Mouse (Mus musculus) gastrocnemius, postnatal 10 days (tissue): Measurements from ENCODE around the gene Fbxw22. TPM values are rescaled to one million over a fixed set of nuclear protein-coding genes. Genes with fewer than 3 reads are reported as not detected.
"Not testable (repeated sequence)": the region's sequence is repeated elsewhere in the genome, so short reads cannot be mapped to it uniquely, and the experiment has no call there.

Source experiments
- DNase-seq: peaks from one replicate; pipeline ENCODE4 v3.0.0; 2021; ENCODE audit warnings: mixed read lengths
- long read RNA-seq, 2 experiments: library from polyadenylated mRNA; stranded (forward); transcript quantifications; one replicate each; pipeline ENCODE4 v2.0.0; 2021
- total RNA-seq, 2 experiments: library from RNA; stranded (reverse); gene quantifications; 2 replicates each; pipeline ENCODE4 v1.2.3; 2021

Fbxw22 gene
- total RNA-seq = not detected
- long read RNA-seq, experiment 1 = 0 reads
- long read RNA-seq, experiment 2 = 0 reads

GRCm38 (mm10) chr9:109404196-109404595 lies at the start of gene Fbxw22:
Fbxw22 (minus strand) TSS chr9:109404296.
- DNase-seq = not testable (repeated sequence)

GRCm38 (mm10) chr9:109449040-109449439 lies 44.9 kb upstream of the Fbxw22 start, which contains the start of gene Fbxw16:
Fbxw16 (minus strand) TSS chr9:109449140.
- no peak for DNase-seq

GRCm38 (mm10) chr9:109432956-109433355 lies 28.9 kb upstream of the Fbxw22 start:
- no peak for DNase-seq

- DNase-seq = not testable (repeated sequence)
These were observed 64.5 kb downstream of the Fbxw22 start, which contains the start of gene Fbxw28 for GRCm38 (mm10) chr9:109339559-109339958. Fbxw28 (minus strand) TSS chr9:109339659.

Other genes starting within 250 kb of the Fbxw22 start
- gene Fbxw21, start 242.3 kb downstream of the Fbxw22 start, total RNA-seq = not detected
- gene Fbxw13, start 208.3 kb downstream of the Fbxw22 start, total RNA-seq = not detected
- not detected for gene Fbxw20, start 169.5 kb downstream of the Fbxw22 start, total RNA-seq
- gene Fbxw14, start 116.6 kb downstream of the Fbxw22 start, total RNA-seq = not detected
- gene Fbxw28, start 64.6 kb downstream of the Fbxw22 start, total RNA-seq = not detected
- gene Fbxw16, start 44.8 kb upstream of the Fbxw22 start, total RNA-seq = not detected
- not detected for gene Fbxw19, start 91.6 kb upstream of the Fbxw22 start, total RNA-seq
- not detected for gene Fbxw15, start 164.0 kb upstream of the Fbxw22 start, total RNA-seq
- not detected for gene Fbxw24, start 221.8 kb upstream of the Fbxw22 start, total RNA-seq